Comparison of ENCODE assay signal across 31 mouse cellular contexts in the genomic region with DNA sequence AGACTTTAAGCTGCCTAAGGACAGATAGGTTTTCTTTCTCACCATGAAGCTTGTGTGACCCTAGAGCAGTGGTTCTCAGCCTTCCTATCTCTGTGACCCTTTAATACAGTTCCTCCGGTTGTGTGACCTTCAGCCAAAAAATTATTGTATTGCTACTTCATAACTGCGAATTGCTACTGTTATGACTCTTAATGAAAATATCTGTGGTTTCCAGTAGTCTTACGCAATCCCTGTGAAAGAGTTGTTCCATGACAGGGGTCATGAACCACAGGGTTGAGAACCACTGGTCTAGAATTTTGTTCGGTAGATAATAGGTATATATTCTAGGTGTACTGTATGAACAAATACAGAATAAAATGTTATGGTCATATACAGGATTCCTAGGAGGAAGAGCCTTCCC. TPM values are rescaled to one million over a fixed set of nuclear protein-coding genes. Genes with fewer than 3 reads are reported as not detected.
DNase-seq lines count a peak whose midpoint lies in the region; ATAC-seq and TF ChIP-seq lines count a peak whose summit lies in the region.
"Had no signal": no experiment of that assay in that cellular context is flagged by ENCODE, and none has a peak within 500 bp of the region (broad histone marks: within the 10 kb centered on the region; RNA-seq: fewer than 3 reads in every experiment).

No protein-coding gene starts in this region.

- TF ChIP-seq EP300 in lung, postnatal 0 days (IDR thresholded peaks at IDR 0.05): no peak

- no peaks in the 10 kb centered on the region for H3K4me1 ChIP-seq in lung, postnatal 0 days (ENCODE audit: insufficient read depth, low read depth, low read length)
- H3K4me1 ChIP-seq: heart, embryonic 12.5 days; hindbrain, embryonic 15.5 days; intestine, embryonic 15.5 days; lung, embryonic 15.5 days; stomach, embryonic 15.5 days had no signal

- H3K9me3 ChIP-seq in lung, postnatal 0 days (ENCODE audit: low read length): no peaks in the 10 kb centered on the region
- H3K9me3 ChIP-seq: heart, embryonic 12.5 days; hindbrain, embryonic 15.5 days; intestine, embryonic 15.5 days; lung, embryonic 15.5 days; stomach, embryonic 15.5 days had no signal

- ATAC-seq in lung, postnatal 0 days: no peak
- ATAC-seq in megakaryocyte, adult 5-6 weeks (ENCODE audit: poor library complexity, severe bottlenecking): peak; percentile 33; the same call in 1 of the 2 replicates
- ATAC-seq: forebrain, embryonic 14.5 days; intestine, embryonic 15.5 days; Patski had no signal

- H3K36me3 ChIP-seq in lung, postnatal 0 days (ENCODE audit: insufficient read depth, low read length): no peaks in the 10 kb centered on the region
- H3K36me3 ChIP-seq: heart, embryonic 12.5 days; hindbrain, embryonic 15.5 days; intestine, embryonic 15.5 days; lung, embryonic 15.5 days; stomach, embryonic 15.5 days had no signal

- no peak overlapping the region for H3K4me3 ChIP-seq in lung, postnatal 0 days (ENCODE audit: low read depth, low read length)
- H3K4me3 ChIP-seq: heart, embryonic 12.5 days; hindbrain, embryonic 15.5 days; intestine, embryonic 15.5 days; lung, embryonic 15.5 days; stomach, embryonic 15.5 days had no signal

- H3K27ac ChIP-seq in lung, postnatal 0 days (ENCODE audit: low read length): no peak overlapping the region
- H3K27ac ChIP-seq: hindbrain, embryonic 15.5 days; intestine, embryonic 15.5 days; lung, embryonic 15.5 days; stomach, embryonic 15.5 days had no signal

- peak; percentile 49 for DNase-seq in lung, postnatal 25 days (ENCODE audit: low spot score)
- DNase-seq in lung, postnatal 0 days (ENCODE audit: low spot score): no peak
- peak; percentile 69 for DNase-seq in adipocyte (ENCODE audit: low spot score)
- no peak for DNase-seq in kidney, adult 18-20 months
- no peak for DNase-seq in cerebellum, postnatal 4 days (ENCODE audit: low spot score in 2 of 2)
- no peak for DNase-seq in urinary bladder, postnatal 25 days (ENCODE audit: low spot score)
- DNase-seq: adrenal gland, postnatal 25 days; cerebellum, adult 11-12 months; cerebellum, postnatal 14 days; gastrocnemius, postnatal 25 days; heart, adult 18-20 months; heart, postnatal 4 days; kidney, adult 8-10 months; kidney, postnatal 10 days; layer of hippocampus, adult 9-11 months; liver; lung, postnatal 4 days; midbrain, embryonic 14.5 days; right cerebral cortex, postnatal 25 days had no signal

- H3K27me3 ChIP-seq in lung, postnatal 0 days (replicated peaks; ENCODE audit: insufficient read depth, low read length): no peaks in the 10 kb centered on the region
- H3K27me3 ChIP-seq: heart, embryonic 12.5 days; hindbrain, embryonic 15.5 days; intestine, embryonic 15.5 days; lung, embryonic 15.5 days; Patski; stomach, embryonic 15.5 days had no signal

- WGBS in lung, postnatal 0 days: 63% methylated on average over 4 of the region's 4 CpGs

- H3K4me2 ChIP-seq in lung, postnatal 0 days (replicated peaks; ENCODE audit: low read depth, low read length): no peak overlapping the region
- H3K4me2 ChIP-seq: heart, embryonic 12.5 days; hindbrain, embryonic 15.5 days; intestine, embryonic 15.5 days; lung, embryonic 15.5 days; stomach, embryonic 15.5 days had no signal

- no peak for TF ChIP-seq CTCF in lung, postnatal 0 days (IDR thresholded peaks at IDR 0.05)

- H3K9ac ChIP-seq in lung, postnatal 0 days (replicated peaks; ENCODE audit: low read depth): no peak overlapping the region
- H3K9ac ChIP-seq: heart, embryonic 12.5 days; hindbrain, embryonic 15.5 days; intestine, embryonic 15.5 days; lung, embryonic 15.5 days; stomach, embryonic 15.5 days had no signal

RNA-seq across cellular contexts. Expression of gene Wipf1, which starts 17.7 kb away (rescaled TPM):
- polyA plus RNA-seq in lung, postnatal 0 days (2015; fragmentation: Nextera tagmentation; extraction: Ambion mirVana): 9.5 and 9.6 TPM in 2 replicates
- total RNA-seq in megakaryocyte, adult 5-6 weeks (2015): 123 and 139 TPM in 2 replicates
- 37.4 and 55.2 TPM in 2 replicates for total RNA-seq in megakaryocyte, adult 5-6 weeks (2017)

RNA-seq across cellular contexts. Expression of gene Chrna1, which starts 32.9 kb away (rescaled TPM):
- 0.07 and 0.12 TPM in 2 replicates for polyA plus RNA-seq in lung, postnatal 0 days (2015; fragmentation: Nextera tagmentation; extraction: Ambion mirVana)
- 0.09 TPM in 1 of 2 replicates, not detected in the other for total RNA-seq in megakaryocyte, adult 5-6 weeks (2015)
- not detected in 2 replicates for total RNA-seq in megakaryocyte, adult 5-6 weeks (2017)
- total RNA-seq: adrenal gland, adult 18-20 months; adrenal gland, postnatal 25 days; neutrophil, adult 5-6 weeks had no signal
- polyA plus RNA-seq: large intestine, adult 2 months; urinary bladder, adult 2 months had no signal

Comparison
In these comparisons a context has a peak if more than half of its experiments do, and no peak if none do; other contexts are left out.
1. DNase-seq: peak in lung, postnatal 25 days (single experiment) and adipocyte (single experiment); none in lung, postnatal 0 days (single experiment), kidney, adult 18-20 months (single experiment), cerebellum, postnatal 4 days (0 of 2) and urinary bladder, postnatal 25 days (single experiment).